Mouse (Mus musculus) lung, embryonic 16.5 days (tissue): ENCODE data around the gene Cacfd1. TPM values are rescaled to one million over a fixed set of nuclear protein-coding genes. Genes with fewer than 3 reads are reported as not detected.

Experiments
- ATAC-seq: fragments of 200-750 bp; cut with Nextera tagmentation; 2 replicates; pipeline ENCODE4 v1.8.0; 2017; ENCODE audit warnings: low read depth, mild to moderate bottlenecking, moderate library complexity
- H3K27ac ChIP-seq: fragments of 300-500 bp; sonication (generic); 2 replicates; pipeline ENCODE4 v1.5.1; 2014; ENCODE audit warnings: mild to moderate bottlenecking, control low read depth, low read length
- H3K27me3 ChIP-seq: fragments of 300-500 bp; sonication (generic); 2 replicates; pipeline ENCODE4 v1.6.1; 2014; ENCODE audit warnings: low read depth, low read length, mixed read lengths; ENCODE audit not compliant: control insufficient read depth, insufficient read depth
- H3K36me3 ChIP-seq: fragments of 300-500 bp; sonication (generic); 2 replicates; pipeline ENCODE4 v1.6.1; 2014; ENCODE audit warnings: low read length; ENCODE audit not compliant: control insufficient read depth, insufficient read depth
- H3K4me1 ChIP-seq: fragments of 300-500 bp; sonication (generic); replicated peaks from 2 replicates; pipeline ENCODE4 v1.6.1; 2014; ENCODE audit warnings: low read length, mixed read lengths; ENCODE audit not compliant: control insufficient read depth, insufficient read depth
- H3K4me2 ChIP-seq: fragments of 300-500 bp; sonication (generic); 2 replicates; pipeline ENCODE4 v1.6.1; 2014; ENCODE audit warnings: low read depth, low read length, control low read depth
- H3K4me3 ChIP-seq: fragments of 300-500 bp; sonication (generic); 2 replicates; pipeline ENCODE4 v1.5.1; 2014; ENCODE audit warnings: mild to moderate bottlenecking, low read length, control low read depth
- H3K9ac ChIP-seq: fragments of 300-500 bp; sonication (generic); 2 replicates; pipeline ENCODE4 v1.6.1; 2014; ENCODE audit warnings: low read length, control low read depth
- H3K9me3 ChIP-seq: fragments of 300-500 bp; sonication (generic); 2 replicates; pipeline ENCODE4 v1.6.1; 2016; ENCODE audit warnings: low read length; ENCODE audit not compliant: control insufficient read depth
- WGBS: fragments of 180-500 bp; shearing (Covaris S2); extraction: QIAGEN DNeasy Blood & Tissue Kit; methylation state at CpG from one replicate; pipeline ENCODE4 v1.1.7; 2014; 5-methylcytosine and 5-hydroxymethylcytosine counted together
- polyA plus RNA-seq: library from polyadenylated mRNA; unstranded; fragments of >200 nt; fragmentation: Nextera tagmentation; extraction: Ambion mirVana; gene quantifications from 2 replicates; pipeline ENCODE4 v1.2.1, GENCODE M21; 2015

Gene Cacfd1
- polyA plus RNA-seq, 1 experiment from 2014 or later = 52.3 TPM

GRCm38 (mm10) chr2:27038596-27038995, 28.9 kb downstream of the Cacfd1 start:
- Histone ChIP-seq H3K4me3 (no peak overlapping the region), H3K36me3 (no peaks in the 10 kb centered on the region), H3K9me3 (no peaks in the 10 kb centered on the region), H3K27me3 (no peaks in the 10 kb centered on the region), H3K9ac (no peak overlapping the region), H3K4me2 (no peak overlapping the region), H3K27ac (no peak overlapping the region), H3K4me1 (no peaks in the 10 kb centered on the region; the same call in 1 of the 2 replicates)
- 0% methylated on average over 3 of the region's 3 CpGs for WGBS
- peak; percentile 29; the same call in 1 of the 2 replicates for ATAC-seq

DNA sequence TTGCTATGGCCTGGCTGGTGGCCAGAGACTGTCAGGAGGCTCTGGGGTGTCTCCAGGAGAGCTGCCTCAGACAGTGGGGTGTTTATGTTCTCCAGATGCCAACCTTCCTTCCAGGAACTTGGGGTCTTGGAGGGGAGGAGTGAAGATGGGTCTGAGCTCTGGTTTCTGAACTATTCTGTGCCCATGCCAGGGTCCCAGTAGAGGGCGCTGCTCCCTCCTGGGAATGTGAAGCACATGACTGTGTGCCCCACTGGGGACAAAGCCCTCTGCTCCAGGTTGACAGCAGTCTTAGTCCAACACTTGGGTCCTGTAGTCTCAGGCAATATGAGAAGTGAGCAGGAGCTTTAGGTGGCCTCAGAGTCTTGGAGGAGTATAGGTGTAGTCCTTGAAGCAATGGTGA, 29.6 kb downstream of the Cacfd1 start:
- Histone ChIP-seq H3K4me2 (no peak overlapping the region), H3K4me3 (no peak overlapping the region), H3K36me3 (no peaks in the 10 kb centered on the region), H3K27me3 (no peaks in the 10 kb centered on the region), H3K9me3 (no peaks in the 10 kb centered on the region), H3K4me1 (peaks cover 4% of the 10 kb centered on the region; the same call in 1 of the 2 replicates), H3K27ac (no peak overlapping the region), H3K9ac (no peak overlapping the region)
- 0% methylated on average over 1 of the region's 1 CpGs for WGBS
- no peak for ATAC-seq

GRCm38 (mm10) chr2:27042131-27042844, 32.6 kb downstream of the Cacfd1 start:
- WGBS = 64% methylated on average over 8 of the region's 8 CpGs
- Histone ChIP-seq H3K4me1 (peaks cover 9% of the 10 kb centered on the region; the same call in 1 of the 2 replicates), H3K9me3 (no peaks in the 10 kb centered on the region), H3K4me2 (no peak overlapping the region), H3K36me3 (no peaks in the 10 kb centered on the region), H3K4me3 (no peak overlapping the region), H3K9ac (no peak overlapping the region), H3K27me3 (no peaks in the 10 kb centered on the region), H3K27ac (no peak overlapping the region)
- ATAC-seq = no peak

- Histone ChIP-seq H3K4me3 (no peak overlapping the region), H3K4me2 (no peak overlapping the region), H3K27me3 (no peaks in the 10 kb centered on the region), H3K27ac (no peak overlapping the region), H3K4me1 (peaks cover 9% of the 10 kb centered on the region; the same call in 1 of the 2 replicates), H3K36me3 (no peaks in the 10 kb centered on the region), H3K9ac (no peak overlapping the region), H3K9me3 (no peaks in the 10 kb centered on the region)
- WGBS = 24% methylated on average over 3 of the region's 3 CpGs
- peak; percentile 72 for ATAC-seq
Measured at GRCm38 (mm10) chr2:27043461-27043860, 33.7 kb downstream of the Cacfd1 start.

DNA sequence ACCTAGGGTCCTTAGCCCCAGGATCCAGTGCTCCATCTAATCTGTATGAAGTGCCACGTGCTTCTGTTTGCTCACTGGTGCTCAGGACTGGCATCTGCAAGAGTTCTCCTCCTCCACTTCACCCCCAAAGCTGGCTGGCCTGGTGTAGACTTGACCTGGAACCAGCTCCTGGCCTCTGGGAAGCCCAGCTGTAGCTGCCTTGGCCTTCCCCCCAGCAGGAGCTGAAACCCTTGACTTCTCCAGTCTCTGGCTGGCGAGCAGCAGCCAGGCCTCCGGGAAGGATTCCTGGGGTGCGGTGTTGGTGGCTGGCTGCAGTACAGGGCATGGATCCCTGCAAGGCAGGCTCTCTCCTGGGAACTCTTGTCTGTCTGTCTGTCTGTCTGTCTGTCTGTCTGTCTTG, 34.4 kb downstream of the Cacfd1 start:
- Histone ChIP-seq H3K4me1 (peaks cover 9% of the 10 kb centered on the region; the same call in 1 of the 2 replicates), H3K9me3 (no peaks in the 10 kb centered on the region), H3K36me3 (no peaks in the 10 kb centered on the region), H3K4me3 (no peak overlapping the region), H3K4me2 (no peak overlapping the region), H3K9ac (no peak overlapping the region), H3K27me3 (no peaks in the 10 kb centered on the region), H3K27ac (no peak overlapping the region)
- 64% methylated on average over 4 of the region's 4 CpGs for WGBS
- no peak for ATAC-seq

DNA sequence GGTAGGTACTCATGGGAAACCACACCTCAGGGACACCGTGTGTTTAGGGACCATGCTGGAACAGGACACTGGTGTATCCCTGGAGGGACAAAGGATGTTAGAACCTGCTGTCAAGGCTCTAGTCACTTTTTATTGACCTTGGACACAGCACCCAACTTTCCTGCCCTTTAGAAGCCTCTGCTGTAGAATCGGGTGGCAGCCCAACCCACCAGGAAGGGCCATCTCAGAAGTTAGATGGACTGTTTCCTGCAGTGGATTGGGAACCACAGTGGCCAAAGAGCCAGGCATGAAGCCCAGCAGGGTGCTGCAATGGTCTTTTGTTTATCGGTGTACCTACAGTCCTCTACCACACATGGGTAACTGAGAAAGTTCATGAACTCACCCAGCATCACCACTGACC, 34.9 kb downstream of the Cacfd1 start:
- Histone ChIP-seq H3K9me3 (no peaks in the 10 kb centered on the region), H3K4me2 (no peak overlapping the region), H3K4me3 (no peak overlapping the region), H3K27ac (no peak overlapping the region), H3K36me3 (no peaks in the 10 kb centered on the region), H3K27me3 (no peaks in the 10 kb centered on the region), H3K9ac (no peak overlapping the region), H3K4me1 (peaks cover 9% of the 10 kb centered on the region; the same call in 1 of the 2 replicates)
- 68% methylated on average over 3 of the region's 3 CpGs for WGBS
- ATAC-seq = no peak

DNA sequence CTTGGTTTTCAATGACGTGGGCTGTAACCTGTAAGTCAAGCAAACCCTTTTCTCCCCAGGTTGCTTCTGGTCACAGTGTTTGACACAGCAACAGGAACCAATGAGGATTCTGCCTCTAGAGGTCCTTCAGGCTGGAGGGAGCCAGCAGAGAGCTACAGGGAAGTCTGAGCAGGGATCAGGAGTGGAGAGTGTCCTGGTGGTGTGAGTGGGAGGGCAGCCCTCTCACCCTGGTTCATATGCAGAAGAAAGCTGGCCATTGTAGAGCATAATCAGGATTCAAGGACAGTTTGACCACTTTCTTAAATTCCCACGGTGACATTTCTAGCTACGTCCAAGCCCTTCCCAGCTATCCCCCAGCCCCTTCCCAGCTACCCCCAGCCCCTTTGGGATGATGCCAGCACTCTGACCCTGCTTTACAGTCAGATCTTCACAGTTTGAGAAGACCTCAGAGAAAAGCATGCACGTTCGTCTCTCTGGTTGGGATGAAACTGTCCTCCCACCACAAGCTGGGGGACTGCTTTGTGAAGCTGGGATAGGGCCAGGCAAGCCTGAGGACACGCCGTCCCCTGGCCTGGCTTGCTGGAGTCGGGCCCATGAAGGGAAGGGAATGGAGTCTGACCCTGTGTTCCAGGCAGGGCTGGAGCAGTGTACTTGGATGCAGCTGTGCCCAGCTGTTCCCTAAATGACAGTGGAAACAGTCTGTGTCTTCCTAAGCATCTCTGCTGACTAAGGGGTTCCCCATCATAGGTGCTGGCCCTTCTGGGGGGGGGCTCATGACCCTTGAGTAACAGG, 36.4 kb downstream of the Cacfd1 start:
- peak; percentile 97 for ATAC-seq
- Histone ChIP-seq H3K27ac (peak overlapping the region; percentile 94), H3K27me3 (no peaks in the 10 kb centered on the region), H3K9ac (no peak overlapping the region; the same call in 1 of the 2 replicates), H3K36me3 (no peaks in the 10 kb centered on the region), H3K4me2 (no peak overlapping the region), H3K4me3 (no peak overlapping the region), H3K4me1 (peaks cover 9% of the 10 kb centered on the region; the same call in 1 of the 2 replicates), H3K9me3 (no peaks in the 10 kb centered on the region)
- WGBS = 51% methylated on average over 8 of the region's 8 CpGs

GRCm38 (mm10) chr2:27049408-27049807, 39.7 kb downstream of the Cacfd1 start:
- ATAC-seq = no peak

DNA sequence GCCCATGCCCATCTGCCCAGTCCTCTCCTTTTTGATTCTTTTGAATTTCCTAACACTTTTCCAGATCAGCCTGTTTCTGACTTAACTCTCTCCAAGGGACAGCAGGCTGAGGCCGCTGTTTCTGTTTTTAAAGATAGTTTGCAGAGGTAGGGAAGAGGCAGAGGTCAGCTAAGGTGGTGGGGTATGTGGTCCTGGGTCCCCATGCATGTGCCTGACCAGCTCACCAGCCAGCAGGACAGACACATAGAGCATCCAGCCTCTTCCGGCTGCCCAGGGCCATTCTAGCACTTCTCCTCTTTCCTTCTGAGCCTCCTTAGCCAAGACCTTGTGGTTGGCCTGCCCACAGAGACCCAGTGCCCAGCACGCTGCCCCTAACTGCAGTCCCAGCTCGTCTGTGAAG, 48.5 kb downstream of the Cacfd1 start:
- Histone ChIP-seq H3K27ac (no peak overlapping the region), H3K4me3 (no peak overlapping the region), H3K4me2 (no peak overlapping the region), H3K9me3 (no peaks in the 10 kb centered on the region), H3K36me3 (no peaks in the 10 kb centered on the region), H3K4me1 (peaks cover 18% of the 10 kb centered on the region), H3K27me3 (no peaks in the 10 kb centered on the region), H3K9ac (no peak overlapping the region)
- 37% methylated on average over 4 of the region's 4 CpGs for WGBS
- no peak for ATAC-seq

More at GRCm38 (mm10) chr2:27049408-27049807, 39.7 kb downstream of the Cacfd1 start:
- Histone ChIP-seq H3K36me3 (no peaks in the 10 kb centered on the region), H3K4me2 (no peak overlapping the region), H3K9me3 (no peaks in the 10 kb centered on the region), H3K4me1 (peaks cover 5% of the 10 kb centered on the region; the same call in 1 of the 2 replicates), H3K4me3 (no peak overlapping the region), H3K27me3 (no peaks in the 10 kb centered on the region), H3K9ac (no peak overlapping the region), H3K27ac (no peak overlapping the region)
- WGBS = 45% methylated on average over 6 of the region's 6 CpGs
